Mouse (Mus musculus) liver, adult 2 months (tissue): ENCODE results near the gene Gaa.

Experiments used
- CTCF ChIP-seq: fragments of 200-500 bp; IDR thresholded peaks from 2 replicates; pipeline ENCODE4 v1.5.1; 2011; ENCODE audit warnings: low read depth, low read length, control low read depth
- POLR2A ChIP-seq: fragments of 200-500 bp; IDR thresholded peaks from 2 replicates; pipeline ENCODE4 v1.6.1; 2011; ENCODE audit warnings: low read length, control low read depth; ENCODE audit not compliant: insufficient read depth; ENCODE audit errors: extremely low read depth

- peak; percentile 50; the same call in 1 of the 2 replicates for TF ChIP-seq CTCF
- TF ChIP-seq POLR2A = no peak
These were observed 32.1 kb upstream of the Gaa start for GRCm38 (mm10) chr11:119235596-119235995.
